Mouse (Mus musculus) T-helper 17 cell (primary cell): ENCODE measurements at regions not wholly inside any gene's neighbourhood (a gene's known extent, or its start where the extent isn't known, plus 50 kb on each side); places are given as distances from the start of the nearest gene placed in this dataset.

Experiments
- in situ Hi-C, 2 experiments: fragments of 300-600 bp; cut with MboI, MseI; formaldehyde crosslinking; loops; 1 replicate in 1 of 2; 2 replicates in 1 of 2; pipeline ENCODE4 v1.15.1; 2025; ENCODE audit warnings: high pct_unique_total_duplicates in 2 of 2

GRCm38 (mm10) chr6:100390258-100390910 is 103.1 kb upstream of the Rybp start:
- in situ Hi-C loops: no loop called here

- in situ Hi-C loops: no loop called here
Measured at GRCm38 (mm10) chr6:100387042-100387441, 99.8 kb upstream of the Rybp start.

- in situ Hi-C loops: no loop called here
Measured at GRCm38 (mm10) chr6:100385640-100386039, 98.4 kb upstream of the Rybp start.

- in situ Hi-C loops: no loop called here
Measured at GRCm38 (mm10) chr6:100381046-100381445, 93.8 kb upstream of the Rybp start.

DNA sequence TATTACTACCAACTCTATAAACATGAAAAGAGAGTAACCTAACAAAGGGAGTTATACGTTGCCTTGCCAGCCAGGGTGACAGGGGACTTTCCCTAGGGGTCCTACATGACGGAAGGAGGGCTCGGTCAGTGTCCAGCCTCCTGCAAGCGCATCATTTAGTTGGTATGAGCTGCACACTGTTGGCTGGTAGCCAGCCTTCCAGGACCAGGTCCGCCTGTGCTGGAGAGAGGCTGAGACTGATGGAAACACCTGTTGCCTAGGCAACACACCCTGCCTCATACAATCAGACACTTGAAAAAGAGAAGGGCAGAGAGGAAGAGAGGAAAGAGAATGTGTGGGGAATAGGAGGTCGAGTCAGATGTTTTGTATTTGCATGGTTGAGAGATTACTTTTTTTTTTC is 93.3 kb upstream of the Rybp start:
- in situ Hi-C loops: no loop called here

DNA sequence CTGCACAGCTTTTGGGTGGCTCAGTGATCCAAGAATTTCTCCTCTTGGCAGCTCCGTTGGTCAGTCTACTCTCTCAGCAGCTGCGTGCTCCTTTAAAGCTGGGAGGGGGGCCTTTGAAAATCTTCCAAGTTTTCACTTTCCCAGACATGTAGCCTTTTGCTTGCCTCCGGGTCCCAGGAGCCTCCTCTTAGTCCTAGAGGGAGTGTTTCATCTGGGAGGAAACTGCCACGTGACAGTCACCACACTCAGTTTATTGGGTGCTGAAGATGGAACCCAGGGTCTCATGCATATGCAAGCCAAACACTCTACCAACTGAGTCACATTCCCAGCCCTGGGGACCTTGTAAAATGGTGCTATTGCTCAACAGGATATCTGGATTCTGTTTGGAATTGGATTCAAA is 92.5 kb upstream of the Rybp start:
- in situ Hi-C loops: no loop called here

- in situ Hi-C loops: no loop called here
Measured at GRCm38 (mm10) chr6:100378533-100378874, 91.2 kb upstream of the Rybp start.

- in situ Hi-C loops: no loop called here
Measured at GRCm38 (mm10) chr6:100377828-100378532, 90.7 kb upstream of the Rybp start.

DNA sequence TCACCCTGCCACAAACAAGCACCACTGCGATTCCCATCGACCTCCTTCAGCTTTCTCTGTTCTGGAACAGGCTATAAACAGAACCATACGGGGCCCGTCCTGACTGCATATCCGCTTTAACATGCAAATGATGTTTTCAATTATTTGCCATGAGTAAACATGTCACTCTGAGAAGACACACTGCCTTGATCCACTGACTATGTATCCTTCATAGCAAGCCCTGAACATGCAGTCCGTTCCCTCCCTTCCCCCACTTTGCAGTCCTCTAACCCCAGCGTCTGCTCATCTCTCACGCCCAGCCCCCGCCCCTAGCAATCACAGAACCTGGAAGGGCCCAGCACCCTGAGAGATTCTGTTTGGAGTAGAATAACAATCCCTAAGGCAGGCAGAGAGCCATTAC is 89.4 kb upstream of the Rybp start:
- in situ Hi-C loops: no loop called here

GRCm38 (mm10) chr6:100370828-100371227 is 83.5 kb upstream of the Rybp start:
- in situ Hi-C loops: no loop called here

DNA sequence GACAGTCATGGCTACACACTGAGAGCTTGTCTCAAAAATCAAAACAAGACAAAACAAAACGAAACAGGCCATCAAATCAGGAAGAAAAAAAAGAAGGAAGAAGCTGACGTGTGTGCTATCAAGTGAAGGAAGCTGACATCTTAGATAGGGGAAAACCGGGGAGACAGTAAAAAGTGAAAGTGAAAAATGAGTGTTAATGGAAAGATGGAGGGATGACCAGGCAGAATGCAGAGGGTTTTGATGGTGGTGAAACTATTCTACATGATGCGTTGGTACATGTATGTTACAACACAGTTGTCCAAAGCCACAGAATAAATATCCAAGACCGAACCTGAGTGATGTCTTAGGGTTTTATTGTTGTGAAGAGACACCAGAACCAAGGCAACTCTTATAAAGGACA is 83.1 kb upstream of the Rybp start:
- in situ Hi-C loops: no loop called here

DNA sequence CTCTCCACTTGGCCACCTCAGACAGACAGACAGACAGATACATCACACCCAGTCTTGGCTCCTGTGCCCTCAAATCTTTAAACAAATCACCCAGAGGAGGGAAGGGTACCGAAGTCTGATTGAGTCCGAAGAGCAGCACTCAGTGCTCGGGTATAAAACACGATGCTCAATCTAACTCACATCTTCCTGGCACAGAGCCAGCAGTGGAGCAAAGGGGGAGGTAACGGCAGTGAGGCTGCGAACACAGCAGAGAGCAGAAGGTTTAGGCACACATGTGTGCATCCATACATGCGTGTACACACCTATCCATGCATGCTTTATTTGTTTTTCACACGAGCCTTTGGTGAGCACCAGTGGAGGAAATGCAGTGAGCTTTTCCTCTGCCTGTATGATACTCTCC is 78.9 kb upstream of the Rybp start:
- in situ Hi-C loops: no loop called here

DNA sequence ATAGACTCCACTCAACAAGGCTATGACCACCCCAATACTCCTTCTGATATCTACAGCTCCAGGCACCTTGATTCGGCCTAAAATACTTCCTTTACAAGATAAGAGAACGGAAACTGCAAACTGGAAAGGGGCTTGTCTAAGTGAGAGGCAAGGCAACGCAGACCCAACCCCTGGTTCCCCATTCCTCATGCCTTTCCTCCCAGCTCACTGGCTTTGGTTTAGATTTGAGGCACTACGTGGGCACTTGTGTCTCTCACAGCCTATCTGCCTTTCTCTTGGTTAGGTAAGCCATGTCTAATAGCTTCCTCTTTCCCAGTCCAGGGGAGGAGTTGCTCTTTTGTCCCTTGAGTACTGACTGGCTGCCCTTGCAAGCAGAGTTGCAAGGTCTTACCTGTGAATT is 78.5 kb upstream of the Rybp start:
- in situ Hi-C loops: no loop called here

- in situ Hi-C loops: no loop called here
Measured at GRCm38 (mm10) chr6:100363683-100364082, 76.4 kb upstream of the Rybp start.

DNA sequence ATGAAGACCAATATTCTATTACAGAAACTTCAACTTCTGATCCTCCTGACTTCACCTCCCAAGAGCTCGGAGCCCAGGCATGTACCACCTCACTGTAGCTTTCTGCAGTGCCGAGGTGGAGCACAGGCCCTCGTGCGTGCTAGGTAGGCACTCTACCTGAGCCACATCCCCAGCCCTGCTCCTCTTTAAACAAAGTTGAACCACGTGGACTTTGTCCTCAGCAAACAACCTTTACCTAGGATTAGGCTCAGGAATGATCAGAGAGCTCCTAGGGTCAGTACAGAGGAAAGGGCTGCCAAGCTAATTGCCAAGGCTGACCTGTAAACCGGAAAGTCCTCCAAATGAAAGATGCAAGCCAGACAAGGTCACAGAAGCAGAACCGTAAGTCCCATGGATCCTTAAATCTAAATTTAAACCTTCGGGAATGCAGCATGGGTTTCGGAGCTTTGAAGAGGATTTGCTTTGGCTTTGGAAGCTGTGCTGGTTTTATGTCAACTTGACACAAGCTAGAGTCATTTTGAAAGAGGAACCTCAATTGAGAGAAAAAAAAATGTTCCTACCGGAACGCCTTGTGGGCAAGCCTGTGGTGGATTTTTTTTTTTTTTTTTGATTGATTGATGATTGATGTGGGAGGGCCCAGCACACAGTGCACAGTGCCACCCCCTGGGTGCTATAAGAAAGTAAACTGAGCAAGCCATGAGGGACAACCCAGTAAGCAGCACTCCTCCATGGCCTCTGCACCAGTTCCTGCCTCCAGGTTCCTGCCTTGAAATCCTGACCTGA is 69.5 kb upstream of the Rybp start:
- in situ Hi-C loops: loop anchor here in 1 of 2 experiments (5.0 kb wide), 1 partner anchor 80 kb away; no protein-coding TSS in a partner anchor

DNA sequence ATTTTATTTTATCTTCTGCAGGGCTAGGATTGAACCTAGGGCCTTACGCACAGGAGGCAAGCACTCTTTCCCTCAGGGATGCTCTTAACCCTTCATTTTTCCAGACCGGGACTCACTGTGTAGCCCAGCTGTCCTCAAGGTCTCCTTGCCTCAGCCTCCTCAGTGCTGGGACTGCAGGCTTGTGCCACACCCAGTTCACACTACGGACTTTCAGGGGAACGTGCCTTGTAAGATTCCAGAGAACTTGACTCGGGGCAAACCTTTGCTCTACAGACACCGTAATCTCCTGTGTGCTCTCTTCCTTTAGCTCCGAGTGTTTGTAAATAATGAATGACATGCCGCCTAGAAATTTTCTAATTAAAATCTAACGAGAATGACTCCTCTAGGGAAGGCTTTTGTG is 68.6 kb upstream of the Rybp start:
- in situ Hi-C loops: loop anchor here in 1 of 2 experiments (5.0 kb wide), 1 partner anchor 79 kb away; no protein-coding TSS in a partner anchor

DNA sequence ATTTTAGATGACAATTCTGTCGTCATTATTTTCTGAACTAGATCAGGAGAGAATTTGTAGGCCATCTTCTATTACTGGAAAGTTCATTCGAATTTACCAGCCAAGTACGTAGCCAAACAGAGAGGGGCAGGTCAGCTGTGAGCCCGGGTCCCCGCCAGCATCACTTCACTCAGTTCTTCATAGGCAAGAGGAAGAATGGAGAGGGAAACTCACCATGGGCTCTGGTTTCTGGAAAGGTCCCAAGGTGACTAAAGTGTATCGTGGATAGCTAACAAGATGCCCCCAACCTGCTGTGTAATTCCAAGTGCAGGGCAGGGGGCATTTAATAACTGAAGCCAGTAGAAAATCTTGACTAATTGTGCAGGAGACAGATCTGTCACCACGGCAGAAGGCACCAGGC is 60.2 kb upstream of the Rybp start:
- in situ Hi-C loops: no loop called here

- in situ Hi-C loops: no loop called here
Measured at GRCm38 (mm10) chr6:100345073-100345472, 57.8 kb upstream of the Rybp start.

DNA sequence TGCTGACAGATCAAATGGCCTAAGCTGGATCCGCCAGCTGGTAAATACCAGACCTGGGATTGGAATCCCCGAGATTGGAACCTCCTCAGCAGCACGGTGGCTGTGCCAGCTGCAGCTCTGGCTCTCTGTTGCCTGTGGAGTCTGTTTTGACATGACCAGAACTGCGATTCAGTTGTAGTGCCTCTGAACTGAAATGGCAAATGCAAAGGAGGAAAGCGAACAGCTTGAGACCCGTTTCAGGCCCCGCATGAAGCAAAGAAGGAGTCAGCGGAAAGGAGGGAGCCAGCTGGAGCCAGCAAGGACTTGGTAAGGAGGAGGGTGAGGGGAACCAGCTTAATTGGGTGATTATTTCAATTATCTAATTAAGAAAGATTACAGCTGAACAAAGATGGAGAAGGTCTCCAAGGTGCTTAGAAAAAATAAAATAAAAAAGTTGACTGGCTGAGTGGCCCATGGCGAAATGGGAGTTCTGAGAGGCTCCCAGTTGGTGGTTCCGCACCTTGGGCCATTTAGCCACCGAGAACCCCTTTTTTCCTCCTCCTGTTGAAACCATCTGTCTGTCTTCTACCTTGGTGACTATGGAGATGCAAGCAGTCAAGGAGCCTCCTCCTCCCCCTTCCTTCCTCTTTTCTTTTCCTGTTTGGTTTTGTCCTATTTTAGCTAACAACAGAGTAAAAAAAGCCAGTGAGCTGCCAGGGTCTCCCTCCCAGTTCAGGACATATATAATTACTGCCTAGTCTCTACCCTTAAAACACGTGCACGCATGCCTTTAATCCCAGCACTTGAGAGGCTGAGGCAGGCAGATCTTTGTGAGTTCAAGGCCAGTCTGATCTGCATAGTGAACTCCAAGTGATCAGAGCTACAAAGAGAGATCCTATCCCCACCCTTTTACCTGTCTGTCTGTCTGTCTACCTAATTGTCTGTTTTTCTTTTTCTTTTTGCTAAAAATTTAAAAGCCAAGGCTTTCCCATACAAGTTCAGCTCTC is 54.3 kb upstream of the Rybp start:
- in situ Hi-C loops: loop anchor here in 1 of 2 experiments (5.0 kb wide), 1 partner anchor 429 kb away; no protein-coding TSS in a partner anchor

DNA sequence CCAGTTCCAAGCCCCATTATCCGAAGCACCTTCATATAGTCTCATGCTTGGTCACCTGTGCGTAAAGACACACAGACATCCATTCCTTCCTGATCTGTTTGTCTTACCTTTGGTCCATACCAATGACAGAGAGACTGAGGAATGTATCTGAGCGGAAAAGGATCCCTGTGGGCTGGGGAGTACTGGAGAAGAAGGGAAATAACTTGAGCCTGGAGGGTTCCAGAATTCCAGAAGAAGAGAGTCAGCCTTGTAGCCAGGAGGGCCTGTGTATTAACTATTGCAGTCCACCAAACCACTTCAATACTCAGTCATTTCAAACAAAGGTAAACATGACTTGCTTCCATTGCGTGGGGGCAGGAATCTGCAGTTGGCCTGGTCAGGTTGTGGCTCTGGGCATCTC is 51.0 kb upstream of the Rybp start:
- in situ Hi-C loops: no loop called here
